Mouse (Mus musculus): Measurements from ENCODE around the gene Irgc1.

The Irgc1 gene

DNA sequence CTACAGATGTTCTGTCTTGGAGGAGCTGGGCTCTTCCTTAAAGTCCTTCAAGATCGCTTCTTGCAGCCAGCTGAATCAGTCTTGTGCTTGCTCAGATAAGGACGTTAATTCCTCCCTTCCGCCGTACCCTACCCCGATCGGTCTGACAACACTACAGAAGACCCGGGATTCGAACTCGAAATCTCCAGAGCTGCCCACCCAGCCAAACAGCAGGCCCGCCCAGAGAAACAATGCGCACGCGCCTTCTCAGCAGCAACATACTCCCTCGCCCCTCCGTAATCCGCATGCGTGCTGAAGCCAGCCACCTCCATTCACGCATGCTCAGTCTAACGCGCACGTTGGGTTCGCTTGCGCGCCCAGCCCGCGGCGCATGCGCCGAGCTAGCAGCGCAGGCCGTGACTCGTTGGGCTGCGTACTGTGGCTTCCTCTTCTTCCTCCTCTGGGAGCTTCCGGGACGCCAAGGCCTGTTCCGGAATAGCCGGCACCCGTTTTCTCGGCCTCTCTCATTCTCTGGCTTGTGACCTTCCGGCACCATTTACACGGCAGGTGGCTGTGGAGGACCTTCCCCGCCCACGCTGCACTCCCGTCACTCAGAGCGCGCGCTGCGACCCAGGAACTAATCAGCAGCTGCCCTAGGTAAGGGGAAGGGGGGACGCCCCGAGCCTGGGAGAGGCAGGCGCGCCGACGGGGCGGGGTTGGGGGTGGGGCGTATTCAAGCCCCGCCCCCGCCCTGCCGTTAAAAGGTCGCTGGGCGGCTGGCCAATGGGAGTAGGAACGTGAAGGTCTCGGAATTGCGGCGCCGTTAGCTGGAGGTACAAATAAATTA, 52.6 kb downstream of the Irgc1 start, which contains the start of gene Smg9:
Gene Smg9 (plus strand): TSS at position 364 of the 826 bp plus-strand sequence.
- peak; percentile 100 for DNase-seq (ENCODE audit: low read depth)

DNA sequence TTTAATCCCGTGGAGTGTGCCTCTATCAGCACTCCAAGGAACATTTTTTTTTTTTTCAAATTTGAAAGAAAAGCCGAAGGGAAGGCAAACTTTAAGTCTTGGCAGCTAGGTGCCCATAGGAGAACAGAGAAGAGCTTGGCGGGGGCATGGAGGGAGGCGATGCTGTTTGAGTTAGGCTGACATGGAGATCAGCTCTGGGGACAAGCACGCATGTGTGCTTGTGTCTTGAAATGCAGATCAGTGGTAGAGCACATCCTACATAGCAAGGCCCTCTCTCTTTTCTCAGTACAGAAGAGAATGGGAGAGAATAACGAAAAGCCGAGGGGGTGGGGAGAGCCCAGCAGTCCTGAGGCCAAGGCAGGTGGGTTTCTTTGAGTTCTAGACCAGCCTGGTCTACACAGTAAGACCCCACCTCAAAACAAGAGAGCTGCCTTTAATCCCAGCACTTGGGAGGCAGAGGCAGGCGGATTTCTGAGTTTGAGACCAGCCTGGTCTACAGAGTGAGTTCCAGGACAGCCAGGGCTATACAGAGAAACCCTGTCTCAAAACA, 53.7 kb downstream of the Irgc1 start:
- DNase-seq (ENCODE audit: low read depth): no peak

DNA sequence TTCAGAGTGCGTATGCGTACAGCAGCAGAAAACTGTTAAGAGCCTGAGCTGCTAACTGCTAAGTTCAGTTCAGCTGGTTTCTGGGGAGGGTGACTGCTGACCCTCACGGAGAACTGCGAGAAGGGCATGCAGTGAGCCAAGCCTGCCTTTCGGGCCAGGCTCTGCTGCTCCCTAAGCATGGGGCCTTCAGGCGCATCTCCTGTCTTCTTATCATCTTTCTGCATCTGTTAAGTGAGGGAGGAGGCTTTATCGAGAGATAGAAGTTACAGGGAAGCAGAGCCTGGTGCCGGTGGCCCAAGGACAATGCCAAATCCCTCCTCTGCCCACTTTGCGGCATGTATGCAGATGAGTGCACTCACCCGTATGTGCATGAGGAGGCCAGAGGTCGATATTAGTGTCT, 55.3 kb downstream of the Irgc1 start:
- DNase-seq (ENCODE audit: low read depth): no peak

DNA sequence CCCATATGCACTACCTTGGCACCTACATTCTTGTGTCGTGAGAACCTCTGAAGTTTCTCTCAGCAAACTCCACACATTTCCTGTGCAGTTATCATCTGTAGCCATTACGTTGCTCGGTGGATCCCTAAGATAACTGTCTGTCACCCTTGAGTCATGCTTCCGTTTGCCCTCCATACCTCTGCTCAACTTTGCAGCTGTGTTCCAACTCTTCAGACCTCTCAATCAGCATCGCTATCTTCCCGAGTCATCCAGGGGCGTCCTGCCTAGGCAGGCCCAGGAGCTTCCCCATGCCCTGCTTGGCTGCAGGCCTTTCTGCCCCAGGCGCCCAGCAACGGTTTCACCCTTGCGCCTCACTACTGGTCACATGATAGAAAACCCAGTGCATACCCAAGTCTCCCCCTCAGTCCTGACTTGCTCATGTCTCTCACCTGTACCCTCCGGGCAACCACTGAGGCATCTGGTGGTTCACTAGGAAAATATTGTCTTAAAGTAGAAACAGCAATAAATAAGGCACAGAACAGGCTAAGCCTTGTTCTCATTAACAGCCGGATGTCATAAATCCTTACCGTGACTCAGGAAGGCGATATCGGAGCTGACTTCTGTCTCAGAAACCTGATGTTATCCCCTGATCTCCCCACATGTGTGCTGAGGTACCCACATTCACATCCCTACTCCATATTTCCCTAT, 57.5 kb downstream of the Irgc1 start:
- DNase-seq (ENCODE audit: low read depth): peak; percentile 36

DNA sequence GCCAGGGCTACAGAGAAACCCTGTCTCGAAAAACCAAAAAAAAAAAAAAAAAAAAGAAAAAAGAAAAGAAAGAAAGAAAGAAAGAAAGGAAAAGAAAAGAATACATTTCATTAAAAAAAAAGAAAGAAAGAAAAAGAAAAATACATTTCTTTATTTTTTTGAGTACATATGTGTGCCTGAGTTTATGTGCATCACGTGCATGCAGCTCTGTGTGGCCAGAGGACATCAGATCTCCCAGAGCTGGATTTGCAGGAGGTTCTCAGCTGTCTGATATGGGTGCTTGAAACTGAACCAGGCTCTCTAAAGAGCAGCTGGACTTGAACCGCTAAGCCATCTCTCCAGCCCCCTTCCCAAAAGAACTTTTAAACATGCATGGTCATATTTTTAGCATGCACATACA, 58.0 kb downstream of the Irgc1 start:
- DNase-seq (ENCODE audit: low read depth): no peak

DNA sequence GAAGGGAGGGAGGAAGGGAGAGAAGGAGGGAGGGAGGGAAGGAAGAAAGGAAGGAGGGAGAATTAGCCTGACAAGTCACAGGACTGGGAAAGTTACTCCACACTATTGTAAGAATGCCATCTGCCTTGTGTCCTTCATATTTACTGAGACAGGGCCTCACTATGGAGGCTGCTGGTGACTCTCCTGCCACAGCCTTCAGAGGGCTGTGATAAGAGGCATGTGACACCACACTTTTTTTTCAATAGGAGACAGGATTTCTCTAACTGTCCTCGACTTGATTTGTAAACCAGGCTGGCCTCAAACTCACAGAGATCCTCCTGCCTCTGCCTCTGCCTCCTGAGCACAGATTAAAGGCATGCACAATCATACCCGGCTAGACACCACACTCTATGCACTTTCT, 60.4 kb downstream of the Irgc1 start:
- no peak for DNase-seq (ENCODE audit: low read depth)

DNA sequence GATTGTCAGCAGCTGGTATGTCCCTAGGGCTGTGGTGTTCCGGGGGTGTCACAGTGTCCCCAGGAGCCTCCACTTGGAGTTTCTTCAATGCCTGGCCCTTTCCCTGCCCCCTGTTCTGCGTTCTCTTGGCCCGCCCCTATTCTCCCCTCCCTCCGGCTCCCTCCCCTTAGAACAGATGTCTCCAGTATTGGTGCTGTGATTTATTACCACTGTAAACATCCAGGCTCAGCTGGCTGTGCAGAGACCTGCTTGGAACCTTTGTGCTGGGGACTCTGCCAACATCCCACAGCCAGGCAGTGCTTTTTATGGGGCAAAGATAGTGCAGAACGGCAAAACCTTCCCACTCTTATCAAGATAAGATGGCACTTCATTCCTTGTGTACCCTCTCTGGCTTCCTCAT, 61.0 kb downstream of the Irgc1 start:
- peak; percentile 83 for DNase-seq (ENCODE audit: low read depth)

DNA sequence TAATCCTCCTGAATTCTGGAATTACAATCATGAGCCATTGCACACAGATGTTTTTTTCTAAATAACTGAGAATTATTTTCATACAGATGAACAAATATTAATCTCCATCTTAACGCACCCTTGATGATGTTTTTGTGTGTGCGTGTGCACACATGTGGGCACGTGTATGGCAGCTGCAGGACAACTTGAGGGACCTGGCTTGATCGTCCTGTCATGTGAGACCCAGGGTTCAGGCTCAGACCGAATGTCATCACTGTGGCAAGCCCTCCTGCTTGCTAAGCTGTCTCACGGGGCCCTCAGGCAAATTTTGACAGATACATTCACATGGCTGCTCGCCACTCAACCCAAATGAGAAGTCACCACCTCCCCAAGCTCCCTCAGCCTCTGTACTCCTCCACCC, 61.6 kb downstream of the Irgc1 start:
- DNase-seq (ENCODE audit: low read depth): peak; percentile 31

DNA sequence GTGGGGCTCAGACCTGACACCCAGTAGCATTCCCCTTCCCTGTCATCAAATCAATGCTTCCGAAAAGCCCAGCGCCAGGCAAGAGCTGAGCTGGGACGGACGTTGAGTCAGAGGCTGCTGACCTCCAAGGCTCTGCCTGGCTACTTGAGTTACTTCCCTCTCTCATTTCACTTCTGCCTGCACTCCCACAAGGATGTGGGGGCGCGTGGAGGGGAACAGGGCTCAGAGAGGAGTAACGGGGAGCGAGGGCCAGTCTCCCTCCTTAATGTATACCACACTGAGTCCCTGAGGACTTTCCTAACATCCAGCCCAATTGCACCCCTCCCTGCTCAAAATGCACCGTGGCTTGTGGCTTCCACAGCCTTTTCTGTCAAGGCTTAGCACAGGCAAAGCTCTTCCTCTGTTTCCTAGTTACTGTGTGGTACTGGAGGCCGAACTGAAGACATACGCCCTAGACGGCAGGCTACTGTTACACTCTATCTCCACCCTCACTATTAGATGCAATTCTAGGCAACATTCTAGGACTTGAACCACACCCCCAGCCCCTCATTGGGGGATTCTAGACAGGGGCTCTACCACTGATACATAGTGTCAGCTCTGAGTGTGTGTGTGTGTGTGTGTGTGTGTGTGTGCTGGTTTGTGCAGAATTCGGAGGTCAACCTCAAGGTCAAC, 62.4 kb downstream of the Irgc1 start:
- peak; percentile 70 for DNase-seq (ENCODE audit: low read depth)

DNA sequence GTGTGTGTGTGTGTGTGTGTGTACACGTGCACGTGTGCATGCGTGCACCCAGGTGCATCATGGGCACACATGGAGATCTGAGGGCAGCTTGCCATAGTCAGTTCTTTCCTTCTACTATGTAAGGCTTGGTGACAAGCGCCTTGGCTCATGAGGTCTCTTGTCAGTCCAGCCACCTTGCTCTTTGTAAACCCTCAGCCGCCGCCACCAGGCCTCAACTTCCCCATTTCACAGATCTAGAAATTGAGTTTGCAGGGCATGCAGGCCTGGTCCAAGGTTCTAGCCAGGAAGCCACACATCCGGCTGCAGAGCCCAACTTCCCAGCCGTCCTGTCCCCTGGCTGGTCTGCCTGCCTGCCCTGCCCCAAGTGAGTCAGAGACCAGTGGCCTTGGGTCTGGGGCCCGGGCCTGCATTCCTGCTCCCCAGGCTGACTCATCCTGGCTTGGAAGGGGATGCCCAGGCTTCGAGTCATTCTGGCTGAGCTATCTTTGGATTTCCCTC, 65.0 kb downstream of the Irgc1 start:
- peak; percentile 94 for DNase-seq (ENCODE audit: low read depth)

DNA sequence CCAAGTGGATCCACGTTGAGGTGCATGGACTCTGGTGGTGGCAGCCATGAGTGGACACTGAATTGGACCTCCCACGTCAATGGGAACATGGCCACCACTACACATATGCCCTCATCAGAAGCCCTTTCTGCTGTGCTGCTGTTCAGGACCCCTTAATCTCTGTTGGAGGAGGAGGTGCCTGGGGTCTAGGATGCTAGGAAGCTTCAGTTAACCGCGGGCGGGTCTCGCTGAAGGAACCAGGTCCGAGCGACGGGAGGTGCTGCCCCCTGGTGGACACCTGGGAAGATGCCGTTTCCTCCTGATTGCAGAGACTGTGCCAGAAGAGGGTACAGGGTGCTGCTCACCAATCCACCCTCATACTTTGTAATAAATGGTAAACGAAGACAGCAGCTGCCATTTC, 67.3 kb downstream of the Irgc1 start:
- DNase-seq (ENCODE audit: low read depth): peak; percentile 81

DNA sequence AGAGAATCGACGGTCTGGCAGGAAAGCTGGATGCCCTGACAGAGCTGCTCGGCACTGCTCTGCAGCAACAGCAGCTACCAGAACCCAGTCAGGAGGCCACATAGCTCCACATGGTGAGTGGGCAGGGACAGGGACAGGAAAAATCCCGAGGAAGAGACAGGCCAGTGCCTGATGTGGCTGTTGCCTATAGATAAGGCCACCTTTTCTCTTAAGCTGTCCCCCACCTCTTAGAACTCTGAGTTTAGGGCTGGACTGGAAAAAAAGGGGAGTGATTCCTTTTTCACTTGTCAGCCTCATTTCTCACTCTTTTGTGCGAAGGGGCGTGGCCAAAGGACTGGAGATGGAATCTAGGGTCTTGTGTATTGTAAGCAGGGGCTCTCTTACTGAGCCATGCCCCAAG, 68.0 kb downstream of the Irgc1 start:
- no peak for DNase-seq (ENCODE audit: low read depth)

DNA sequence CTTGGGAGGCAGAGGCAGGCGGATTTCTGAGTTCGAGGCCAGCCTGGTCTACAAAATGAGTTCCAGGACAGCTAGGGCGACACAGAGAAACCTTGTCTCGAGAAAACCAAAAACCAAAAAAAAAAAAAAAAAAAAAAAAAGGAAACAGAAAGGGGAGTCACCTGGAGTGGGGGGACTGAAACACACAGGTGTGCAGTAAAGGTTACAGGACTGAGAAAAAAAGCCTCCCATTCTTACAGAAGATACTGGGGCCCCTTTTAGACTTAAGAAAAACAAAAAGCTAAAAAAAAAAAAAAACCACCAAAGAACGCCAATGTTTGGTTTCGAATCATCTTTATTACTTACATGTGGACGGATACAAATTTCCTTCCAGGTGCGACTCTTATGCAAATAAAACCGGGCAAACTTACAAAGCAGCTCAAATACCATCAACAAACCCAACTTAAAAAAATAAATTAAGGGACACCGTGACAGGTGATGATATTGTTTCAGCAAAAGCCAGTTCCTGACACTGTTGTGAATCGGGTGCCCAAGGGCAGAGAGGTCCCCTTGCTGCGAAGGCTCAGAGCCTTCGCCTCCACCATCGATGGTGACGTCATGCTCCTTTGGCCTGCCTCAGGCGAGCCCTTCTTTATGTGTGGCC, 69.2 kb downstream of the Irgc1 start:
- DNase-seq (ENCODE audit: low read depth): no peak
